Mouse (Mus musculus) mouse trophoblast stem cell (cell line): ENCODE results near the gene Nprl3.

Experiments used
- in situ Hi-C, 2 experiments: fragments of 300-500 bp; cut with MseI, MboI; formaldehyde crosslinking; loops; 2 replicates in 1 of 2; 3 replicates in 1 of 2; pipeline ENCODE4 v1.15.1; 2025

Gene Nprl3

GRCm38 (mm10) chr11:32245614-32246013 lies 21.9 kb downstream of the Nprl3 start:
- in situ Hi-C loops, result no loop called here

- in situ Hi-C loops, result no loop called here
Measured at GRCm38 (mm10) chr11:32244617-32245016, 22.9 kb downstream of the Nprl3 start.

GRCm38 (mm10) chr11:32244064-32244463 lies 23.4 kb downstream of the Nprl3 start:
- in situ Hi-C loops, result no loop called here

DNA sequence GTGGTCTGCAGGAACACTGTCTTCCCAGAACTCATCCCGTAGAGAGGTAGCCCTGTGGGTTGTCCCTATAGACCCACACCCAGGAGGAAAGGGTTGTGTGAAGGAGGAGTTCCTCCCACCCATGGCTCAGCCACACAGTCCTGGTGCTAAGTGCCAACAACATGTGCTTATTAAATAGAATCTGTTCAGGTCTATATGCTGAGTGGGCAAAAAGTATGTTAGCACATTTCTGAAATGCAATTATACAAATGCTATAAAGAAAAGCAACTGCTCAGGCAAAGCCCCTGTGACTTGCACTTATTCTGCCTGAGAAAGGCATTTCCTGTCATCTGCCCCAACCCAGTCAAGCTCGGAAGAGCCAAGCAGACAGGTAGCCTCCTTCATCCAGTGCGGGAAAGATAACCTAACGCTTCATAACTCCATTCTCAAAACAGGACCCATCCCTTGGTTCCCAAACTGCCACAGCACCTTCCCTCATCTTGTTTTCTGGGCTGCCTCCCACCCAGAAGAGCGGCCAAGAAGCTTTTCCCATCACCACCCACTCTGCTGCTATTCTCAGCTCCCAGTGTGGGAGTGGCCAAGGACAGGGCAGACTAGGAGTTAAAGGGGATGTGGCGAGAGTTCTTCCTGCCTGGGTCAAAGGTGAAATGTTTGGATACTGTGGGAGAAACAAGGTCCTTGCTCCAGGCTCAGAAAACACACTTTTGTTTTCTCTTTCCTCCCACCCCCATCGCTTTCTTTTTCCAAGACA lies 24.1 kb downstream of the Nprl3 start:
- in situ Hi-C loops, result no loop called here

DNA sequence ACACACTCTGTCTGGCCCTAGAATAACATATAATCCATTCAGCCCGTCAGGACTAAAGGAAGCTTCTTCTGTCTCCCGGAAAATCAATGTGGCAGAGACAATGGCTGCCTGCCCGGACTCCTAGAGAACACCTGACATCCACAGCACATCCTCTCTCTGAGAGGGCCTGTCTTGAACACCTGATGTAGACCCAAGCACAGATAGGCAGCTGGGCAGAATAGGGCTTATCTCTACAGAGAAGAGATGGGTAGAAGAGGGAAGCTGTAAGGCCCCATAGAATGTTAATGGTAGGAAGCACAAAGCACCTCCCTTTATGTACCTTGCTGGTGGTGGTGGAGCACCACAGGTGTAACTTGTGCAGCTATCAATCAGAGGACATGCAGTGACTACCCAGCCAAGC lies 25.3 kb downstream of the Nprl3 start:
- in situ Hi-C loops, result no loop called here

- in situ Hi-C loops, result no loop called here
Measured at GRCm38 (mm10) chr11:32241391-32241790, 26.1 kb downstream of the Nprl3 start.

DNA sequence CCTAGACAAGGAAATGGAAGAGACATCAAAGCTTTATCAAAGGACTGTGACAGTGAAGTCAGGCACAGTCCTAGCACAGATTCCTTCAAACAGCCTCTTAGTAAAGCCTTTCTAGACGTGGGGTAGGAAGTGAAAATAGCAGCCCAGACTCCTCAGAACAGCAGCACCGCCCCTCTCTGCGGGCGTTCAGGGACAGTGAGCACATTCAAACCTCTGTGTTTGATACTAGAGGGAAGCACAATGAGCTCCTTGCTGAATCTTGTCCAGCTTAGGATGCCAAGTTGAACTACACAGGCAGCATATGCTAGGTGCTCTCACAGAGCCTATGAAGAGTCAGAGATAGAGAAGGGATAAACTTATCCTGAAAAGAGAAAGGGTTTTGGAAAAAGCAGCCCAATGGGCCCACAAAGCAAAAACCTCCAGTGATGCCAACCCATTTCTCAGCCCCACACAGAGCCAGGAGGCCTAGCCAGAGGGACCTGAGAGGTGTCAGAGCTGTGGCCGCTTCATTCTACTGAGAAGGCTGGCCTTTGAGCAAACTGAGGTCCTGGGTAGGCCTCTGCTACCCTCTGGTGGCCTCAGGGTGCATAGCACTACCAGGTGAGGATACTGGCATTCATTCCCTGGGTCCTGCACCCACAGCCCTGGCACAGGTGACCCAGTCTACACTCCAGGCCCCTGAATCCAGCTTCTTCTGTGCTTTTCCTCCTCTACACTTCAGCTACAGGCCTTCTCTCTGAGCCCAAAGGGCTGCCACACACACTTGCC lies 29.2 kb downstream of the Nprl3 start:
- in situ Hi-C loops, result no loop called here

GRCm38 (mm10) chr11:32237411-32237795 lies 30.1 kb downstream of the Nprl3 start:
- in situ Hi-C loops, result no loop called here

DNA sequence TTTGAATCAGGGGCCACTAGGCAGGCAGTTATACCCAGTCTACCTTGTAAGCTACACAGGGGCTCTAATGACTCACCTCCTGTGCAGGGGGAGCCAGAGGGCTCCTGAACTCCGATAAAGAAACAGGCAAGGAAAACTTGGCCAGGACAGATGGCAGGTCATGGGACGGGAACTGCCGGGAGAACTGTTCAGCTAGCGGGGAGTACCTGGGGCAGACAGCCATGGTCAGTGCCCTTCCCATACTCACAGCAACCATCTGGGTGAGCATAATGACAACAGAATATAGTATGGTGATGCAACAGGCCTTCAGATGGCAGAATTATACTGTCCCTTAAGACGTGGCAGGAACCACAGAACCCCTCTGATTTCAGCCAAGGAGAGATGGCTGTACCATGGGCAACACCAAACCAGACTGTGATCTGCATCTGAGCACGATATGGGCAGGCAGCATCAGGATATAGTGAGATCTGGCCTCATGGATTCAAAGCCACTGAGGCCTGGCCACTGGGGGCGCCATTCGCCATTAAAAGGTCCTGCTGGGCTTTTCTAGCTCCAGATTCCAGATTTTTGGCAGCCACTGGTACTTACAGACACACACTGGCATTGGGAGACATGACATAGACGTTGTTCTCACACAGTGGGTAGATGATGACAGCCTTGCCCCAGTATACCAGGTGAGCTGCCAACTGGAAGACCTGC lies 30.6 kb downstream of the Nprl3 start:
- in situ Hi-C loops, result no loop called here

GRCm38 (mm10) chr11:32236132-32236531 lies 31.4 kb downstream of the Nprl3 start:
- in situ Hi-C loops, result no loop called here

DNA sequence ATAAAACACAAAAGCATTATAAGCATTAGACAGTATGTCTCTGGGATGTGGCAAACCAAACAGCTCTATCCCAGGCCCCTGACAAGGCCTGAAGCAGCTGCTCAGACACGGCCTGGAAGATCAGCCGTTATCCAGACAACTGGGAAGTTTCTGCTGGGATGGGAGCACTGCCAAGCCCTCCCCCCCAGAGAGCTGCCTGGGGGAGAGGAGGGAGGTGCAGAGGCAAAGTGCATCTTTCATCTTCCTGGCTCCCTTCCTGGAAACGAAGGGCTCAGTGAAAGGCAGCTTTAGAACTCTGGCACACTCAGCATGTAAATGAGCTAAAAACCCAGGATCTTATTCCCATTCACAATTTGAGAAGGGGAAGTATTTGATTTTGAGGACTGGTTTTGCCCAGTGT lies 31.9 kb downstream of the Nprl3 start:
- in situ Hi-C loops, result no loop called here

DNA sequence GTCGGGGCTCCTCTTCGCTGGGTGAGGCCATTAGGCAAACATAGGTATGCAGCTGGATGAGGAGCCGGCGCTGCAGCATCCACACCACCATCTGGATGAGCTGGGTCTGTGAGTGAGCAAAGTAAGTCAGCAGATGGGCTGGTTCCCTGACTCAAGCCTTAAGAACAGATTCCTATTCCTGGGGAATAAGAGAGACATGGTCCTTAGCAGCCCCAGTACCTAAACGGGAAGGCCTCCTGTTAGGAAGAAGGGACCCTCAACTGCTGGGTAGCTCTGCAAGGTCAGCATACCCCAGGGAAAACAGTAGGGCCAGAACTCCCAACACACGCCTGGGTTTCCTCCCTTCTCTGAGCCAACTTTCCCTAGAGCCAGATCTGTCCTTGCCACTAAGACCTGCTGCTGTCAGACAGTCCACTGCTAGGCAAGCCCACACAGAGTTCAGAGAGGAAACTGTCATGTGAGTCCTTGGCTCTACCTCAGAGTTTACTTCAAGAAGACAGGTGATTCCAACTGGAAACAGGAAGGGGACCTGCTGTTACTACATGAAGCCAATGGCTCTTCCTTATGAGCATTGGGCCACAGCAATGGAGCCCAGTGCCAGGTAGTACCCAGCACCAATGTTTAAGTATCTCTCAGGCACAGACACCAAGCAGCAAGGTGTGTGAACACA lies 32.6 kb downstream of the Nprl3 start:
- in situ Hi-C loops, result no loop called here

DNA sequence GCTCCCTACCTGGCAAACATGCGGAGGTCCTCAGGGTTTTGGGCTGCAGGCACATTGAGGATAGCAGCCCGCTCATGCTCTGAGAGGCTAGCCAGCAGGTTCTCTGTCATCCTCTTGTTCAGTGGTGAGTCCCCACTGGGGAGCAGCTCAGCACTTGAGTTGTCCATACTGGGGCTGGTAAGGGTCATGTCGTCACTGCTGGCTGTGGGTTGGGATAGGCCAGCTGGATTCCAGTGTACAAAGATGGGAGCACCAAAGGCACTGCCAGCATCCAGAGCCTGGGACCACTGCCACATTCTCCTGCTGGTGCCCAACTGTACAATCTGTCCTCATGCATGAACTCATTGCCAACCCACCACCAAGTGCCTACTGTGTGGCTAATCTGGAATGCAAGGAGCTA lies 33.6 kb downstream of the Nprl3 start:
- in situ Hi-C loops, result no loop called here

GRCm38 (mm10) chr11:32232848-32233247 lies 34.7 kb downstream of the Nprl3 start:
- in situ Hi-C loops, result no loop called here

DNA sequence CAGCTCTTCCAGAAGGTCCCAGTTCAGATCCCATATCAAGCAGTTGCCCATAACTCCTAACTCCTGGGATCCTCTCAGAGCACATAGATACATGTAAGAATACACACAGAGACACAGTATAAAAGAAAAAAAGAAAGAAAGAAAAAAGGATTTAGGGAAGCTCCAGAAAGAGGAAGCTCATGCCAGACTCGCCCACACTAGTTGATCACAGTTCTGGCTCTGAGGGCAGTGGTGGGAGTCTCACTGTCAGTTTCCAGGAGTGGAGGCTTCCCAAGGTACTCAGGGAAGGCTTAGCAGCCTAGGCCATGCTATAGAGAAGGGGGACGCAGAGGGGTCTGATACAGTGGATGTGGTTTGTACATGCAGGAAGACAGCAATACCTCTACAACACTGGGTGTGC lies 36.4 kb downstream of the Nprl3 start:
- in situ Hi-C loops, result no loop called here

DNA sequence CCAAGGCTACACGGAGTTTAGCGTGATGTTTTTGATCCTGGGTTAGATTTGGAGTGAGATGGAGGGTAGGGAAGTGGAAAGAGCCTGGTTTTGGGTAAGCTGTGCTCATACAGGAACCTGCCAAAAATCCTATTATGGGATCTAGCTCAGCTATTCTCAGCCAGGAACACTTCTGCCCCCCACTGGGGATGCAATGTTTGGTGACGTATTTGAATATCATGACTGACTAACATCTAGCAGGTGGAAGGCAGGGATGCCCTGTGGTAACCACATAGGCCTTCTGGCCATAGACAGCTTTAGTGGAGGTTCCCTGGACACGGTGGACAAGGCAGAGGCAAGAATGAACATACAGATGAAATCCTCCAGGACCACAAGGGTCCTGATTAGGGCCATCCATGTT lies 37.3 kb downstream of the Nprl3 start:
- in situ Hi-C loops, result no loop called here

- in situ Hi-C loops, result no loop called here
Measured at GRCm38 (mm10) chr11:32228292-32228845, 39.1 kb downstream of the Nprl3 start.

DNA sequence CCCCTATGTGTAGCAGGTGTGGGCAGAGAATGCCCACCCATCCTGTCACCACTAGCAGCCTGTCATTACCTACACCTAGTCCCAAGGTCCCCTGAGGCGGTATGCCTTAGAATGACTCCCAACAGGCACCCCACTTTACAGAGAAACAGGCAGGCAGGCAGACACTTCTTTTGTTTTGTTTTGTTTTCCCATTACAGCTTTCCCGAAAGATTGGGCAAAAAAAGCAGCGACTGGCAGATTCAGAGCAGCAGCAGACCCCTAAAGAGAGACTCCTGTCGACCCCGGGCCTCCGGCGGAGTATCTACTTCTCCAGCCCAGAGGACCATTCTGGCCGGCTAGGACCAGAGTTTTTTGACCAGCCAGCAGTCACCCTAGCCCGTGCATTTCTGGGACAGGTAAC lies 40.0 kb downstream of the Nprl3 start:
- in situ Hi-C loops, result no loop called here

GRCm38 (mm10) chr11:32227041-32227440 lies 40.5 kb downstream of the Nprl3 start:
- in situ Hi-C loops, result no loop called here

DNA sequence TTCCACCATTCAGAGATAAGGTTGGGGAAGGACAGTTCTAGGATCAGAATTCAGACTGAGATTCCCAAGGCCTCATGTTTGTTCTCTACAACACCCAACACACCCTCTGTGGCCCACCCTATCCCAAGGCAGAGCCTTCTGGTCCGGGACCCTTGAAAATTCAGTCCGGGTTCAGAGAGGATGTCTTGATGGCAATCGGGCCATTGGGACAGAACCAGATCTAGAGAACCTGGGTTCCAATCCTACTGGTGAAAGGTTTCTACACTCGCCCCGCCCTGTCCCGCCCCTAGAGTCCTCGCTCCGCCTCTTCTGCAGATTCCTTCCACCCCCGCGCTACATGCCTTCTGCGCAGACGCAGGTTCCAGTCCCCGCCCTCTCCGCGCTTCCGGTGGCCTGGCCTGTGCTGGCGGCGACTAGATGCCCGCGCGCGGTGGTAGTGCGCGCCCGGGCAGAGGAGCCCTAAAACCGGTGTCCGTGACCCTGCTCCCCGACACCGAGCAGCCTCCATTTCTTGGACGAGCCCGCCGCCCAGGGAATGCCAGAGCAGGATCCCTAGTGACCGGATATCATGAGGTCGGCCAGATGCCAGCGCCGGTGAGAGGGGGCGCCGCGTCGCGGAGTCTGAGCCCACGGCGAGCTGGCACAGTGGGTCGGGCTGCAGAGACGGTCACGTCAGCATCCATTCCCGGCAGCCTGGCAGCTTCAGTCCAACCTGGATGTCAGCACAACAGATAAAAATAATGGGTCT lies 41.2 kb downstream of the Nprl3 start, which contains the start of gene Mpg:
TSS of gene Mpg (plus strand) at position 382 of the 748 bp plus-strand sequence.
- in situ Hi-C loops, result no loop called here
